Mouse (Mus musculus): ENCODE measurements around the gene Eci3. TPM values are rescaled to one million over a fixed set of nuclear protein-coding genes. Genes with fewer than 3 reads are reported as not detected.
A peak's percentile ranks its signal among the peaks of the same experiment; 100 is the strongest.
"Not testable (repeated sequence)": the region's sequence is repeated elsewhere in the genome, so short reads cannot be mapped to it uniquely, and the experiment has no call there.

The Eci3 gene
- total and polyA plus RNA-seq, 3 experiments = not detected

- H3K9me3 ChIP-seq (replicated peaks) = no peaks in the 10 kb centered on the region
- H3K27me3 ChIP-seq (ENCODE audit: insufficient read depth, low read length) = no peaks in the 10 kb centered on the region
- H3K4me3 ChIP-seq (ENCODE audit: low read depth, low read length) = no peak overlapping the region
- ATAC-seq (ENCODE audit: extremely low read depth, insufficient number of reproducible peaks, low FRiP score, poor library complexity, severe bottlenecking) (no peak), DNase-seq (ENCODE audit: low spot score) (no peak)
- TF ChIP-seq TAL1 (conservative IDR thresholded peaks at IDR 0.05; ENCODE audit: low read depth, low read length) = no peak
- no peak for TF ChIP-seq GATA1 (IDR thresholded peaks at IDR 0.05; ENCODE audit: borderline replicate concordance, low read length)
- no peak for TF ChIP-seq POLR2AphosphoS5 (IDR thresholded peaks at IDR 0.05; ENCODE audit: insufficient replicate concordance, low read depth, low read length)
- TF ChIP-seq GATA2 (IDR thresholded peaks at IDR 0.05; ENCODE audit: borderline replicate concordance, low read depth, low read length) = no peak
- no peak for TF ChIP-seq CTCF (IDR thresholded peaks at IDR 0.05; ENCODE audit: low read depth, low read length)
- H3K36me3 ChIP-seq (replicated peaks) = peaks cover 49% of the 10 kb centered on the region
- H3K4me1 ChIP-seq (ENCODE audit: insufficient read depth, low read depth, low read length) = no peaks in the 10 kb centered on the region
These were observed 13.8 kb upstream of the Eci3 start for GRCm38 (mm10) chr13:34977410-34977809.

- no peak for TF ChIP-seq GATA2 (IDR thresholded peaks at IDR 0.05; ENCODE audit: borderline replicate concordance, low read depth, low read length)
- no peak for TF ChIP-seq TAL1 (conservative IDR thresholded peaks at IDR 0.05; ENCODE audit: low read depth, low read length)
- no peak for TF ChIP-seq CTCF (IDR thresholded peaks at IDR 0.05; ENCODE audit: low read depth, low read length)
- no peak for TF ChIP-seq GATA1 (IDR thresholded peaks at IDR 0.05; ENCODE audit: borderline replicate concordance, low read length)
- no peak for TF ChIP-seq POLR2AphosphoS5 (IDR thresholded peaks at IDR 0.05; ENCODE audit: insufficient replicate concordance, low read depth, low read length)
- no peak overlapping the region for H3K4me3 ChIP-seq (ENCODE audit: low read depth, low read length)
- 0 out of 2 replicates have a peak, but pooled peaks cover 2% of the 10 kb centered on the region for H3K27me3 ChIP-seq (ENCODE audit: insufficient read depth, low read length)
- H3K9me3 ChIP-seq (replicated peaks) = no peaks in the 10 kb centered on the region
- peaks cover 39% of the 10 kb centered on the region for H3K36me3 ChIP-seq (replicated peaks)
- ATAC-seq (ENCODE audit: extremely low read depth, insufficient number of reproducible peaks, low FRiP score, poor library complexity, severe bottlenecking) (no peak), DNase-seq (ENCODE audit: low spot score) (no peak)
- no peaks in the 10 kb centered on the region for H3K4me1 ChIP-seq (ENCODE audit: insufficient read depth, low read depth, low read length)
These were observed 12.5 kb upstream of the Eci3 start for GRCm38 (mm10) chr13:34976116-34976515.

GRCm38 (mm10) chr13:34973770-34974169, 10.2 kb upstream of the Eci3 start:
- Histone ChIP-seq H3K27me3 (ENCODE audit: insufficient read depth, low read length) (peaks cover 11% of the 10 kb centered on the region; the same call in 1 of the 2 replicates), H3K36me3 (replicated peaks) (peaks cover 16% of the 10 kb centered on the region), H3K9me3 (replicated peaks) (no peaks in the 10 kb centered on the region), H3K4me3 (ENCODE audit: low read depth, low read length) (no peak overlapping the region), H3K4me1 (ENCODE audit: insufficient read depth, low read depth, low read length) (no peaks in the 10 kb centered on the region)
- ATAC-seq (ENCODE audit: extremely low read depth, insufficient number of reproducible peaks, low FRiP score, poor library complexity, severe bottlenecking) (no peak), DNase-seq (ENCODE audit: low spot score) (no peak)
- no peak for TF ChIP-seq CTCF (IDR thresholded peaks at IDR 0.05; ENCODE audit: low read depth, low read length)
- no peak for TF ChIP-seq GATA2 (IDR thresholded peaks at IDR 0.05; ENCODE audit: borderline replicate concordance, low read depth, low read length)
- no peak for TF ChIP-seq TAL1 (conservative IDR thresholded peaks at IDR 0.05; ENCODE audit: low read depth, low read length)
- no peak for TF ChIP-seq POLR2AphosphoS5 (IDR thresholded peaks at IDR 0.05; ENCODE audit: insufficient replicate concordance, low read depth, low read length)
- TF ChIP-seq GATA1 (IDR thresholded peaks at IDR 0.05; ENCODE audit: borderline replicate concordance, low read length) = no peak

GRCm38 (mm10) chr13:34973149-34973548, 9.5 kb upstream of the Eci3 start:
- Histone ChIP-seq H3K36me3 (replicated peaks) (peaks cover 14% of the 10 kb centered on the region), H3K9me3 (replicated peaks) (no peaks in the 10 kb centered on the region), H3K27me3 (ENCODE audit: insufficient read depth, low read length) (peaks cover 12% of the 10 kb centered on the region; the same call in 1 of the 2 replicates), H3K4me3 (ENCODE audit: low read depth, low read length) (no peak overlapping the region), H3K4me1 (ENCODE audit: insufficient read depth, low read depth, low read length) (no peaks in the 10 kb centered on the region)
- ATAC-seq (ENCODE audit: extremely low read depth, insufficient number of reproducible peaks, low FRiP score, poor library complexity, severe bottlenecking) (no peak), DNase-seq (ENCODE audit: low spot score) (peak; percentile 38)
- TF ChIP-seq POLR2AphosphoS5 (IDR thresholded peaks at IDR 0.05; ENCODE audit: insufficient replicate concordance, low read depth, low read length) (no peak), GATA1 (IDR thresholded peaks at IDR 0.05; ENCODE audit: borderline replicate concordance, low read length) (no peak), CTCF (IDR thresholded peaks at IDR 0.05; ENCODE audit: low read depth, low read length) (no peak)

GRCm38 (mm10) chr13:34972456-34972855, 8.8 kb upstream of the Eci3 start:
- H3K4me1 ChIP-seq (ENCODE audit: insufficient read depth, low read depth, low read length); DNase-seq (ENCODE audit: low spot score); H3K4me3 ChIP-seq (ENCODE audit: low read depth, low read length); H3K9me3 ChIP-seq (replicated peaks); H3K36me3 ChIP-seq (replicated peaks); ATAC-seq (ENCODE audit: extremely low read depth, insufficient number of reproducible peaks, low FRiP score, poor library complexity, severe bottlenecking): not testable (repeated sequence)
- H3K27me3 ChIP-seq (ENCODE audit: insufficient read depth, low read length) = peaks cover 16% of the 10 kb centered on the region; the same call in 1 of the 2 replicates

- not testable (repeated sequence) for H3K9me3 ChIP-seq (replicated peaks); ATAC-seq (ENCODE audit: extremely low read depth, insufficient number of reproducible peaks, low FRiP score, poor library complexity, severe bottlenecking)
These were observed 2.0 kb upstream of the Eci3 start for GRCm38 (mm10) chr13:34965647-34966046.

GRCm38 (mm10) chr13:34964866-34965265, 1.3 kb upstream of the Eci3 start:
- DNase-seq (ENCODE audit: low spot score) (no peak), ATAC-seq (ENCODE audit: extremely low read depth, insufficient number of reproducible peaks, low FRiP score, poor library complexity, severe bottlenecking) (no peak)
- H3K27me3 ChIP-seq (ENCODE audit: insufficient read depth, low read length) = peaks cover 39% of the 10 kb centered on the region
- TF ChIP-seq GATA1 (IDR thresholded peaks at IDR 0.05; ENCODE audit: borderline replicate concordance, low read length) (no peak), GATA2 (IDR thresholded peaks at IDR 0.05; ENCODE audit: borderline replicate concordance, low read depth, low read length) (no peak), TAL1 (conservative IDR thresholded peaks at IDR 0.05; ENCODE audit: low read depth, low read length) (no peak), POLR2AphosphoS5 (IDR thresholded peaks at IDR 0.05; ENCODE audit: insufficient replicate concordance, low read depth, low read length) (no peak), CTCF (IDR thresholded peaks at IDR 0.05; ENCODE audit: low read depth, low read length) (no peak)
- no peaks in the 10 kb centered on the region for H3K36me3 ChIP-seq (replicated peaks)
- H3K4me3 ChIP-seq (ENCODE audit: low read depth, low read length) = no peak overlapping the region
- H3K9me3 ChIP-seq (replicated peaks) = no peaks in the 10 kb centered on the region
- H3K4me1 ChIP-seq (ENCODE audit: insufficient read depth, low read depth, low read length) = no peaks in the 10 kb centered on the region; the same call in 1 of the 2 replicates

More at GRCm38 (mm10) chr13:34965647-34966046, 2.0 kb upstream of the Eci3 start:
- DNase-seq (ENCODE audit: low spot score); H3K4me3 ChIP-seq (ENCODE audit: low read depth, low read length); H3K36me3 ChIP-seq (replicated peaks); H3K4me1 ChIP-seq (ENCODE audit: insufficient read depth, low read depth, low read length): not testable (repeated sequence)
- peaks cover 43% of the 10 kb centered on the region for H3K27me3 ChIP-seq (ENCODE audit: insufficient read depth, low read length)

All from G1E (cell line).